Mouse (Mus musculus) lung, embryonic 16.5 days (tissue): ENCODE measurements at regions not wholly inside any gene's neighbourhood (a gene's known extent, or its start where the extent isn't known, plus 50 kb on each side); places are given as distances from the start of the nearest gene placed in this dataset.
A peak's percentile ranks its signal among the peaks of the same experiment; 100 is the strongest.

ENCODE experiments used
- ATAC-seq: fragments of 200-750 bp; cut with Nextera tagmentation; 2 replicates; pipeline ENCODE4 v1.8.0; 2017; ENCODE audit warnings: low read depth, mild to moderate bottlenecking, moderate library complexity
- H3K27ac ChIP-seq: fragments of 300-500 bp; sonication (generic); 2 replicates; pipeline ENCODE4 v1.5.1; 2014; ENCODE audit warnings: mild to moderate bottlenecking, control low read depth, low read length
- H3K27me3 ChIP-seq: fragments of 300-500 bp; sonication (generic); 2 replicates; pipeline ENCODE4 v1.6.1; 2014; ENCODE audit warnings: low read depth, low read length, mixed read lengths; ENCODE audit not compliant: control insufficient read depth, insufficient read depth
- H3K36me3 ChIP-seq: fragments of 300-500 bp; sonication (generic); 2 replicates; pipeline ENCODE4 v1.6.1; 2014; ENCODE audit warnings: low read length; ENCODE audit not compliant: control insufficient read depth, insufficient read depth
- H3K4me1 ChIP-seq: fragments of 300-500 bp; sonication (generic); replicated peaks from 2 replicates; pipeline ENCODE4 v1.6.1; 2014; ENCODE audit warnings: low read length, mixed read lengths; ENCODE audit not compliant: control insufficient read depth, insufficient read depth
- H3K4me2 ChIP-seq: fragments of 300-500 bp; sonication (generic); 2 replicates; pipeline ENCODE4 v1.6.1; 2014; ENCODE audit warnings: low read depth, low read length, control low read depth
- H3K4me3 ChIP-seq: fragments of 300-500 bp; sonication (generic); 2 replicates; pipeline ENCODE4 v1.5.1; 2014; ENCODE audit warnings: mild to moderate bottlenecking, low read length, control low read depth
- H3K9ac ChIP-seq: fragments of 300-500 bp; sonication (generic); 2 replicates; pipeline ENCODE4 v1.6.1; 2014; ENCODE audit warnings: low read length, control low read depth
- H3K9me3 ChIP-seq: fragments of 300-500 bp; sonication (generic); 2 replicates; pipeline ENCODE4 v1.6.1; 2016; ENCODE audit warnings: low read length; ENCODE audit not compliant: control insufficient read depth
- WGBS: fragments of 180-500 bp; shearing (Covaris S2); extraction: QIAGEN DNeasy Blood & Tissue Kit; methylation state at CpG from one replicate; pipeline ENCODE4 v1.1.7; 2014; 5-methylcytosine and 5-hydroxymethylcytosine counted together

- Histone ChIP-seq H3K4me3 (no peak overlapping the region), H3K27me3 (no peaks in the 10 kb centered on the region), H3K9me3 (no peaks in the 10 kb centered on the region), H3K27ac (peak overlapping the region; percentile 97), H3K4me2 (no peak overlapping the region), H3K36me3 (no peaks in the 10 kb centered on the region), H3K4me1 (peaks cover 63% of the 10 kb centered on the region), H3K9ac (peak overlapping the region; percentile 19; the same call in 1 of the 2 replicates)
- WGBS: 63% methylated on average over 11 of the region's 11 CpGs
- ATAC-seq: no peak
Observed at GRCm38 (mm10) chr12:79967491-79968255, 145.1 kb downstream of the Zfp36l1 start.

- Histone ChIP-seq H3K9me3 (no peaks in the 10 kb centered on the region), H3K4me3 (no peak overlapping the region), H3K27ac (peak overlapping the region; percentile 97), H3K4me2 (no peak overlapping the region), H3K27me3 (no peaks in the 10 kb centered on the region), H3K36me3 (no peaks in the 10 kb centered on the region), H3K4me1 (peaks cover 62% of the 10 kb centered on the region), H3K9ac (peak overlapping the region; percentile 19)
- ATAC-seq: no peak
- 40% methylated on average over 12 of the region's 12 CpGs for WGBS
Observed at GRCm38 (mm10) chr12:79966621-79967490, 146.0 kb downstream of the Zfp36l1 start.

GRCm38 (mm10) chr12:79966289-79966615 is 146.6 kb downstream of the Zfp36l1 start:
- Histone ChIP-seq H3K9me3 (no peaks in the 10 kb centered on the region), H3K4me3 (no peak overlapping the region), H3K27ac (peak overlapping the region; percentile 97), H3K36me3 (no peaks in the 10 kb centered on the region), H3K27me3 (no peaks in the 10 kb centered on the region), H3K4me1 (peaks cover 56% of the 10 kb centered on the region), H3K4me2 (peak overlapping the region; percentile 61), H3K9ac (peak overlapping the region; percentile 72)
- no peak; the same call in 1 of the 2 replicates for ATAC-seq
- 34% methylated on average over 6 of the region's 6 CpGs for WGBS

GRCm38 (mm10) chr12:79965471-79966288 is 147.1 kb downstream of the Zfp36l1 start:
- H3K4me1 ChIP-seq: peaks cover 50% of the 10 kb centered on the region
- peak overlapping the region; percentile 61 for H3K4me2 ChIP-seq
- H3K27me3 ChIP-seq: no peaks in the 10 kb centered on the region
- peak overlapping the region; percentile 97 for H3K27ac ChIP-seq
- no peaks in the 10 kb centered on the region for H3K36me3 ChIP-seq
- peak overlapping the region; percentile 42 for H3K4me3 ChIP-seq
- no peaks in the 10 kb centered on the region for H3K9me3 ChIP-seq
- peak; percentile 59 for ATAC-seq
- WGBS: 2% methylated on average over 46 of the region's 46 CpGs
- peak overlapping the region; percentile 72 for H3K9ac ChIP-seq

- ATAC-seq: no peak
- 54% methylated on average over 9 of the region's 9 CpGs for WGBS
- H3K27me3 ChIP-seq: no peaks in the 10 kb centered on the region
- no peak overlapping the region for H3K9ac ChIP-seq
- H3K27ac ChIP-seq: 0 out of 2 replicates have a peak overlapping the region, but pooled peaks have one; percentile 15
- H3K4me3 ChIP-seq: no peak overlapping the region
- H3K4me1 ChIP-seq: peaks cover 34% of the 10 kb centered on the region
- H3K36me3 ChIP-seq: no peaks in the 10 kb centered on the region
- H3K4me2 ChIP-seq: no peak overlapping the region
- H3K9me3 ChIP-seq: no peaks in the 10 kb centered on the region
Observed at GRCm38 (mm10) chr12:79963443-79964025, 149.3 kb downstream of the Zfp36l1 start.

DNA sequence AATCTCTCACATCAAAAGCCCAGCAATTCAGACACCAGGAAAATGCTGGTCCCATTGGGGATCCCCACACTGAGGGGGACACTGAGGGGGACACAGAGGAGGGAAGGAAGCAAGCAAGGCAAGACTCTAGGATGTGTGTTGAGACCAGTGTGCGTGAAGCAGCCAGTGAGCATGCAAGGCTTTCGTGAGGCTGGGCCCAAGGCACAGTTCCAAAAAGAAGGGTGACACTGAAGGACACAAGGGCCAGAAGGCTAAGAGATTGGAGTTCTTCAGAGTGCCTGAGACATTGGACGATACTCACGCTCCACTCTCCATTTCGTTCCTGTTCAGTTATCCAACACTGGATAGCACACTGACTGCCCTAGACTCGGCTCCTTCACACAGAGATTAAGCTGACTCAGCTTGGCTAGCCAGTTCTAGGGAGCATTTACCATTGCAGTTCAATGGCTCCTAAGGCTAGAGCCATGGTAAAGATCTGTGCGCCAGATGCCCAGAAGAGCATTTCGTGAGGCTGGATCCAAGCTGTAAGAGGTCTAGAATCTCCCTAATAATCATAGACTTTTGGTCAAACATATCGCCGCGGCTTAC is 150.1 kb downstream of the Zfp36l1 start:
- no peak overlapping the region for H3K9ac ChIP-seq
- 97% methylated on average over 11 of the region's 11 CpGs for WGBS
- no peak overlapping the region for H3K4me2 ChIP-seq
- no peaks in the 10 kb centered on the region for H3K36me3 ChIP-seq
- no peak overlapping the region for H3K4me3 ChIP-seq
- no peaks in the 10 kb centered on the region for H3K9me3 ChIP-seq
- peaks cover 39% of the 10 kb centered on the region for H3K4me1 ChIP-seq
- ATAC-seq: no peak
- no peak overlapping the region for H3K27ac ChIP-seq
- no peaks in the 10 kb centered on the region for H3K27me3 ChIP-seq

- Histone ChIP-seq H3K9me3 (no peaks in the 10 kb centered on the region), H3K4me2 (no peak overlapping the region), H3K4me1 (peaks cover 31% of the 10 kb centered on the region), H3K9ac (no peak overlapping the region), H3K36me3 (no peaks in the 10 kb centered on the region), H3K27me3 (no peaks in the 10 kb centered on the region), H3K4me3 (no peak overlapping the region), H3K27ac (no peak overlapping the region)
- ATAC-seq: no peak
- WGBS: 68% methylated on average over 4 of the region's 4 CpGs
Observed at GRCm38 (mm10) chr12:79961881-79962280, 150.9 kb downstream of the Zfp36l1 start.

- Histone ChIP-seq H3K4me3 (no peak overlapping the region), H3K4me1 (peaks cover 23% of the 10 kb centered on the region), H3K9me3 (no peaks in the 10 kb centered on the region), H3K36me3 (no peaks in the 10 kb centered on the region), H3K27ac (no peak overlapping the region), H3K4me2 (no peak overlapping the region), H3K9ac (no peak overlapping the region), H3K27me3 (no peaks in the 10 kb centered on the region)
- no peak for ATAC-seq
- 84% methylated on average over 6 of the region's 6 CpGs for WGBS
Observed at GRCm38 (mm10) chr12:79961076-79961475, 151.7 kb downstream of the Zfp36l1 start.
